Mouse (Mus musculus): ENCODE results near the gene Sugct.

DNA sequence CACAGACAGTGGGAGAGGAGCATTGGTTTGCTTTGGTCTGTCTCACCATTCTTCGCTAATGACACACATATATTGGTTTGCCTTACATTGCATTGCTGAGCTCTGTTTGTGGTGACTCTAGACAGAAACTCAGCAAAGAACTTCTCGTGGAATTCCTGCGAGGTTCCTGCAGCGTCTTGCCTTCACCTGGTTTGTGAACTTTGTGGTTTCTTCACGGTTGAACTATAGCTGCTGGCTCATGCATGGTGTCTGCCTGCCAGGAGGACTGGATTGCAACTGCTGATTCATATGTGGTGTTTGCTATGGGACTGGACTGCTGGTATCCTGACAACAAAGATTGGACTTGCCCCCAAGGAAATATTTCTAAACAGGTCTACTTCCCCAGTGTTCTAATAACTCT lies 91.6 kb downstream of the Sugct start:
- TF ChIP-seq CTCF (IDR thresholded peaks at IDR 0.05; ENCODE audit: insufficient read depth, low read depth, low read length): no peak
- no peak for TF ChIP-seq POLR2A (IDR thresholded peaks at IDR 0.05; ENCODE audit: insufficient read depth, low read depth, low read length)
